Mouse (Mus musculus) activated CD4-positive, CD25-positive, alpha-beta regulatory T cell, adult 4 months (primary cell): ENCODE data around the gene Acot9. TPM values are rescaled to one million over a fixed set of nuclear protein-coding genes. Genes with fewer than 3 reads are reported as not detected.

Experiments
- ATAC-seq: one replicate; pipeline ENCODE4 v1.8.0; 2017
- polyA plus RNA-seq, 2 experiments: library from polyadenylated mRNA; unstranded; fragments of 100-300 nt; shearing (Covaris generic); gene quantifications; one replicate each; pipeline ENCODE4 v1.2.1; 2017

The Acot9 gene
- polyA plus RNA-seq, result 100 to 1,000 TPM; 113 to 123 TPM

- ATAC-seq, result peak; percentile 94
Measured at GRCm38 (mm10) chrX:155262235-155262914, at the start of gene Acot9. Acot9 (plus strand) TSS chrX:155262443.

GRCm38 (mm10) chrX:155214291-155215136 is 47.7 kb upstream of the Acot9 start:
- ATAC-seq, result no peak

GRCm38 (mm10) chrX:155215501-155216248 is 46.6 kb upstream of the Acot9 start:
- ATAC-seq, result peak; percentile 16

GRCm38 (mm10) chrX:155216271-155216670 is 46.0 kb upstream of the Acot9 start, which contains the start of gene Sat1:
Sat1 (minus strand) TSS chrX:155216449.
- ATAC-seq, result peak; percentile 94

GRCm38 (mm10) chrX:155218277-155218676 is 44.0 kb upstream of the Acot9 start:
- ATAC-seq, result no peak

GRCm38 (mm10) chrX:155256856-155257255 is 5.4 kb upstream of the Acot9 start:
- ATAC-seq, result no peak

- no peak for ATAC-seq
Measured at GRCm38 (mm10) chrX:155262915-155263252, 641 bp downstream of the Acot9 start.

GRCm38 (mm10) chrX:155278483-155278882 is 16.2 kb downstream of the Acot9 start:
- ATAC-seq, result peak; percentile 71

GRCm38 (mm10) chrX:155280427-155281044 is 18.3 kb downstream of the Acot9 start:
- ATAC-seq, result no peak

GRCm38 (mm10) chrX:155306390-155306789 is 44.1 kb downstream of the Acot9 start:
- no peak for ATAC-seq

GRCm38 (mm10) chrX:155318005-155318404 is 55.8 kb downstream of the Acot9 start:
- ATAC-seq, result peak; percentile 77

- no peak for ATAC-seq
Measured at GRCm38 (mm10) chrX:155337567-155337904, 75.3 kb downstream of the Acot9 start.

- peak; percentile 90 for ATAC-seq
Measured at GRCm38 (mm10) chrX:155337905-155338721, 75.9 kb downstream of the Acot9 start.

- no peak for ATAC-seq
Measured at GRCm38 (mm10) chrX:155340654-155341053, 78.4 kb downstream of the Acot9 start, which contains the start of gene Prdx4. Prdx4 (minus strand) TSS chrX:155340754.

- no peak for ATAC-seq
Measured at GRCm38 (mm10) chrX:155346249-155346648, 84.0 kb downstream of the Acot9 start.

Other genes with a start within 250 kb of the Acot9 start
- not detected for gene Magea5, start 199.3 kb upstream of the Acot9 start, polyA plus RNA-seq
- not detected for gene Magea1, start 172.7 kb upstream of the Acot9 start, polyA plus RNA-seq
- not detected for gene Magea2, start 168.8 kb upstream of the Acot9 start, polyA plus RNA-seq
- gene Cldn34b2, start 134.0 kb upstream of the Acot9 start, polyA plus RNA-seq, result not detected
- 100 to 1,000 TPM; 467 to 490 TPM for gene Sat1, start 46.0 kb upstream of the Acot9 start, polyA plus RNA-seq
- gene Prdx4, start 78.3 kb downstream of the Acot9 start, polyA plus RNA-seq, result 10 to 100 TPM; 53.5 to 53.6 TPM